Mouse (Mus musculus): ENCODE measurements around the gene Wnt8b. TPM values are rescaled to one million over a fixed set of nuclear protein-coding genes. Genes with fewer than 3 reads are reported as not detected.

Wnt8b gene
- polyA plus RNA-seq, 1 experiment from 2014 or later: 8.0 TPM

DNA sequence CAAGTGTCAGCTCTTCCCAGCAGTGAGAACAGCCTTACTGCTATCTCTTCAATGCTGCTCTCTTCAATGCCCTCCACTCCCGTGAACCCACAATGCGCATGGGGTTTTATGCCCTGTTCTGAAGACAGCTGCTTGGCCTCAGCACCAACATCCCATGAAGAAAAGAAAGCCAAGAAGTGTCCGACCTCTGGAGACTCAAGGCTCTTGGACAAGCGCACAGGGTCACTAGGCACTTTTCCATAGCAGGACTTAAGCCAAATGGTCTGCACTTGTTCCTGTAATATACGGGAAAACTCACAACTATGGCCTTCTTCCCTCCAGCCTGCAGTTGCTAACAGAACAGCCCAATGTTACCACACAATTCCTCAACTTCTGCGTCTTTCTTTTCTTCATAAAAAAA, 18.0 kb upstream of the Wnt8b start:
- Histone ChIP-seq H3K4me3 (replicated peaks) (no peak overlapping the region), H3K9me3 (no peaks in the 10 kb centered on the region), H3K4me1 (replicated peaks) (no peaks in the 10 kb centered on the region), H3K27ac (no peak overlapping the region), H3K36me3 (no peaks in the 10 kb centered on the region), H3K4me2 (replicated peaks) (no peak overlapping the region), H3K9ac (replicated peaks) (no peak overlapping the region), H3K27me3 (peaks cover 30% of the 10 kb centered on the region)
- ATAC-seq: no peak
- 87% methylated on average over 6 of the region's 6 CpGs for WGBS

DNA sequence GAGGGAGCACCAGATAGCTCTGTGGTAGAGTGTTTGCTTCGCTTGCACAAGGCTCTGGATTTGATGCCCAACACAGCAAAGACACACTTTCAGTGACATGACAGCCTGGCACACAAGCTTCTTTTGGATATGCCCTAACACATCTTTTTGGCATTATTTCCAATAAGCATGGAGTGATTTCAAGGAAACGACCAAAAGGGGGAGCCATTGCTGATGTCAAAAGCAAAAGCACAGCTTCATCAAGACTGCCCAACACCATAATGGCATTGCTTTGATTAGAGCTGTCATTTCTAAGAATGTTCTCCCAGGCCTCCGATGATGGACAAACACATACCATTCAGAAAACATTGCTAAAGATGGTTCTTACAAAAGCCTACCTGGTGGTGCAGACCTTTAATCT, 16.7 kb upstream of the Wnt8b start:
- Histone ChIP-seq H3K4me3 (replicated peaks) (no peak overlapping the region), H3K27ac (no peak overlapping the region), H3K9me3 (no peaks in the 10 kb centered on the region), H3K4me1 (replicated peaks) (no peaks in the 10 kb centered on the region), H3K9ac (replicated peaks) (no peak overlapping the region), H3K36me3 (no peaks in the 10 kb centered on the region), H3K4me2 (replicated peaks) (no peak overlapping the region), H3K27me3 (peaks cover 30% of the 10 kb centered on the region)
- no peak for ATAC-seq
- 48% methylated on average over 3 of the region's 3 CpGs for WGBS

DNA sequence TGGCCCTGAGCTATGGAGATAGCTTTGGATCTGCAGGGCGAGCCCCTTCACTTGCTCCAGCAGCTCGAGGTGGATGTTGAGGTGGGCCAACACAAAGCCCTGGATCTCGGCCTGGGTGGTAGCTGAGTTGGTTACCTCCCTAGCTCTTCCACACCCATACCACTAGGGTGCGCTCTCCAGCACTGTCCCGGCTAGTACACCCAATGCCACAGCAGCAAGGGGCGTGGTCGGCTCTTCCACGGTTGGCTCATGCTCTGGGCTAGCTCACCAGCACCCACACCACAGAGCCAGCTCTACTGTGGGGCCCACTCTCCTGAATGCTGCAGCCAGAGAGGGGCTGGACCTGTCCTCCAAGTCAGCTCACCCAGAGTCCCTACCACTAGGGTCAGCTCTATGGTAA, 6.0 kb upstream of the Wnt8b start:
- WGBS: 13% methylated on average over 8 of the region's 8 CpGs
- no peak overlapping the region for H3K4me3 ChIP-seq (replicated peaks)
- no peak overlapping the region for H3K4me2 ChIP-seq (replicated peaks)
- ATAC-seq: 0 out of 2 replicates have a peak, but pooled peaks have one; percentile 40
- no peak overlapping the region for H3K9ac ChIP-seq (replicated peaks)
- H3K9me3 ChIP-seq: no peaks in the 10 kb centered on the region
- H3K36me3 ChIP-seq: no peaks in the 10 kb centered on the region
- peaks cover 66% of the 10 kb centered on the region for H3K27me3 ChIP-seq
- no peak overlapping the region for H3K27ac ChIP-seq
- H3K4me1 ChIP-seq (replicated peaks): no peaks in the 10 kb centered on the region

DNA sequence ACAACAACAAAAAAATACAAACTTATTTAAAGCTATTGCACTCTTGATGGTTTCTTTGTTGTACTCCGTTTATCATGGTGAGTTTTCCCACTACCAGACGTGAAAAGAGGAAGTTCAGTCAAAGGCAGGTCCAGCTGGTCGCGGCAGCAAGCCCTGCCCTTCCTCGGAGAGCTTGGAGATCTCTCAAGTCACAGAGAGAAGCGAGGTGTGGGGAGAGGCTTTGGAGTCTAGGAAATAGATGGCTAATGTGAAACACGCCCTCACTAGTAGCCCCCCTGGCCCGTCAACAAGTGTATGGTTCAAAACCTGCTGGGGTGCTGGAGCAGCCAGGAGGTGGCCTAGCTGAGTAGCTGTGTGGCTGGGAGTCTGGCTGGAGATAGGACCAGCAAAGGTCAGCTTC, 3.2 kb downstream of the Wnt8b start:
- Histone ChIP-seq H3K27me3 (peaks cover 97% of the 10 kb centered on the region), H3K27ac (no peak overlapping the region), H3K36me3 (no peaks in the 10 kb centered on the region), H3K4me2 (replicated peaks) (0 out of 2 replicates have a peak overlapping the region, but pooled peaks have one; percentile 2), H3K4me1 (replicated peaks) (peaks cover 12% of the 10 kb centered on the region), H3K4me3 (replicated peaks) (no peak overlapping the region), H3K9ac (replicated peaks) (no peak overlapping the region), H3K9me3 (no peaks in the 10 kb centered on the region)
- ATAC-seq: peak; percentile 53; the same call in 1 of the 2 replicates
- 33% methylated on average over 8 of the region's 8 CpGs for WGBS

DNA sequence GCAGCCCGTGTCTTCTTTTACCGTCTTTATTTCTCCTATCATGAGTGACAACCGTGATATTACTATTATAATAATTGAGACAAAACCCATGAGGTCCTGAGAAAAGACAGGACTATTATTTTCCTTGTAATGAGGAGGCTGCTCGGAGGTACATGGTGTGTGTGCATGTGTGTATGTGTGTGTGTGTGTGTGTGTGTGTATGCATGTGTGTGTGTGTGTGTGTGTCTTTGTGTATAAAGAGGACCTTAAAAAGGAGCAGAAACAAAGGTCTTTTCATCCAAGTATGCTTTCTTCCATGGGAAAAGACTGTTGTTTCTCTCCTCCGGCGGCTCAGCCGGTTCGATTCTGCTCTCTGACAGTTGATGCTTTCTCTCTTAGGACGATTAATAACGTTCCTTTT, 3.7 kb downstream of the Wnt8b start:
- WGBS: 28% methylated on average over 10 of the region's 10 CpGs
- Histone ChIP-seq H3K9ac (replicated peaks) (no peak overlapping the region), H3K27me3 (peaks cover 97% of the 10 kb centered on the region), H3K9me3 (no peaks in the 10 kb centered on the region), H3K27ac (no peak overlapping the region), H3K4me1 (replicated peaks) (peaks cover 12% of the 10 kb centered on the region), H3K36me3 (no peaks in the 10 kb centered on the region), H3K4me3 (replicated peaks) (no peak overlapping the region), H3K4me2 (replicated peaks) (no peak overlapping the region)
- ATAC-seq: no peak

DNA sequence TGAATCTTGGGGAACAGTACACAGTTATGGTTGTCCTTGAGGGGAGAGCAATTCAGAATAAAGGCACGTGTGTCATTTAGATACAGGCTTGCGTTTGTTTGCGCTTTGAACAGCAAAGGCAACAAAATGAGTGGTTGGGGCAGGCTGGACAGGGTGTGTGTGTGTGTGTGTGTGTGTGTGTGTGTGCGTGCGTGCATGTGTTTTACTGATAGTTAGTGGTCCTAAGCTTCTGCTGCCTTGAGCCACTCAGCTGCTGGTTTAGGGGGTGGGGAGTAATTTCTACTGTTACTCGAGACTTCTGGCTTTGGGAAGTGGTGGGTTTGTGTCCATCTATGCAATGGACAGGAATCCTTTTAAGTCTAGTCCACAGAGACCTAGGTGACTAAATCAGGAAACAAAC, 5.7 kb downstream of the Wnt8b start:
- 61% methylated on average over 6 of the region's 6 CpGs for WGBS
- Histone ChIP-seq H3K9me3 (no peaks in the 10 kb centered on the region), H3K4me1 (replicated peaks) (peaks cover 4% of the 10 kb centered on the region; the same call in 1 of the 2 replicates), H3K4me3 (replicated peaks) (no peak overlapping the region), H3K27me3 (peaks cover 97% of the 10 kb centered on the region), H3K4me2 (replicated peaks) (no peak overlapping the region), H3K27ac (no peak overlapping the region), H3K9ac (replicated peaks) (no peak overlapping the region; the same call in 1 of the 2 replicates), H3K36me3 (no peaks in the 10 kb centered on the region)
- ATAC-seq: no peak

DNA sequence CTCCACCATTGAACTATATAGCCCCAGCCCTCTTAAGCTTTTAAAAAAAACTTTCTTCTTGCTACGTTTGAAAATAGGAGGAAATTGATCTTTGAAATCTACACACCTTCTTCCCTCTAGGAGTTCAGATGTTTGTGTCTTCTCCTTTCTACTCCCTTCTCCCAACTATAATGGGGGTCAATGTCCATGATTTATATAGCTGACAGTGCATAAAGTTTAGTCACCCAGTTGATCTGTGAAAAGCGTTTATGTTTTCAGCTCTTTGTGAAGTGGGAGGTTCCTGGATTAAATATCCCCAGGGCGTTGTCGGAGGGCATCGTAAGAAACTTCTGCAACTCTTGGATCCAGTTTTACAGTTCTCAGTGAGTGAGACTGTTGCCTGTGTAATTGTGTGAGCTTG, 7.0 kb downstream of the Wnt8b start:
- WGBS: 45% methylated on average over 5 of the region's 5 CpGs
- no peak for ATAC-seq
- Histone ChIP-seq H3K4me3 (replicated peaks) (no peak overlapping the region), H3K4me2 (replicated peaks) (no peak overlapping the region), H3K4me1 (replicated peaks) (peaks cover 4% of the 10 kb centered on the region; the same call in 1 of the 2 replicates), H3K36me3 (no peaks in the 10 kb centered on the region), H3K27me3 (peaks cover 97% of the 10 kb centered on the region), H3K9ac (replicated peaks) (no peak overlapping the region), H3K9me3 (no peaks in the 10 kb centered on the region), H3K27ac (no peak overlapping the region)

DNA sequence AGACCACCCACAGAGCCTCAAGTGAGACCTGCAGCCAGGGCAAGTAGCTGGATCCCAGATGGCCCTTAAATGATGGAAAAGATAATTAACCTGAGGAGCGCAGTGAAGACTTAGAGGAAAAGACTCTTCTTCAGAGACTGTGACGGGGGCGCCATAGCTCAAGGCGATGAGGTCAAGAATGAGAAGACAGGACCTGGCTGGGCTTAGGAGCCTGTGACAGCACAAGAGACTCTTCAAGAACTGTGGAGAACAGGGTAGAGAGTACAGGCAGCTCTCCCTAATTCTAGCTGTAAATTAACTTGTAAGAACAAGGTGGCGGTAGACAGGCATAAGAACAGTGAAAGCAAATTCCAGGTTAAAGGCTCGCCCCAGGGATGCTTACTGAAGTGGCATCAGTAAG, 8.7 kb downstream of the Wnt8b start:
- H3K9ac ChIP-seq (replicated peaks): no peak overlapping the region
- H3K4me1 ChIP-seq (replicated peaks): no peaks in the 10 kb centered on the region
- H3K27ac ChIP-seq: no peak overlapping the region
- 82% methylated on average over 6 of the region's 6 CpGs for WGBS
- no peak overlapping the region for H3K4me3 ChIP-seq (replicated peaks)
- no peak for ATAC-seq
- H3K4me2 ChIP-seq (replicated peaks): no peak overlapping the region
- H3K9me3 ChIP-seq: no peaks in the 10 kb centered on the region
- H3K27me3 ChIP-seq: peaks cover 96% of the 10 kb centered on the region
- H3K36me3 ChIP-seq: no peaks in the 10 kb centered on the region

DNA sequence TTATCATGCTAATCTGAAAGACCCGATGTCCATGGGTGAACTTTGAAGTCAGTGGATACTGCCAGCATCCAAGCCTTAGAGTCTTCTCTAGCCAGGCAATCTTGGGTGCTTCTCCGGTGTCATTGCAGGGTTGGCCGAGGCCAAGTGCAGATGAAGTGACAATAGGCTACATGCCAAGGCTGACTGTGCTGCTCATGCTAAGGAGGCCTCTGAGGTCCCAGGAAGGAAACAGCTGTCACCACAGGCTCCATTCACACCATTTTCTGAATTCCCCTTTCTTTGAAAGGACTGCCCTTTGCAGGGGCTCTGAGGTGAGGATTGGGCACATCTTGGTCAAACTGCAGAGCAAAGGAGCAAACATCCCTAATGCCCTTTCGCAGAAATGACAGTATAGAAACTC, 9.5 kb downstream of the Wnt8b start:
- no peak overlapping the region for H3K4me2 ChIP-seq (replicated peaks)
- WGBS: 83% methylated on average over 4 of the region's 4 CpGs
- no peak overlapping the region for H3K9ac ChIP-seq (replicated peaks)
- H3K27me3 ChIP-seq: peaks cover 96% of the 10 kb centered on the region
- H3K27ac ChIP-seq: no peak overlapping the region
- no peak for ATAC-seq
- no peaks in the 10 kb centered on the region for H3K36me3 ChIP-seq
- H3K9me3 ChIP-seq: no peaks in the 10 kb centered on the region
- H3K4me1 ChIP-seq (replicated peaks): no peaks in the 10 kb centered on the region
- H3K4me3 ChIP-seq (replicated peaks): no peak overlapping the region

DNA sequence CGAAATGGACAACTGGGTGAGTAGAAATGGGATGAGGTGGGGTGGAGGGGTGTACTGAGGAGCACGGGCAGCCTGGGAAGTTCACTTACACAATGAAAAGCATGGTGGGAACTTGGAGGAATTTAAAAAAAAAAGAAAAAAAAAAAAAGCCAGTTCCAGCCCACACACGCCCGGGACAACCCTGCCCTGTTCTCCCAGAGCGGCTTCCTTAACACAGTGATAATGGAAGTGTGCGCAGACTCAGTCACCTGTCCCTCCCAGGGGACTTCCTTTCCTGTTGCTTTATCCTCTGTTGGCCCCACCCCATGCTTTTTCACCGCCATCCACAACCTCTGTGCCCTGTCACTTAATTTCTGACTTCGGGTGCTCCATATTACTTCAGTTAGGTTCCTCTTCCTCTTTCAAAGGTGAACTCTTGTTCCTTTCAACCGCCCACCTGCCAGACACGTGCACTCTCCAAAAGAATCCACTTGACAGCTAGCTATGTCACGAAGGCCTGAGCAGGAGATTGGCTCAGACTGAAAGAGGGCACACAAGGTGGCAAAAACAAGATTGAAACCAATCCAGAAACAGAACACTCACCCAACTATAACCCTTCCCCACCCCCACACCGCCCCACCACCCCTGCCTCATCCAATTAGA, 17.4 kb downstream of the Wnt8b start:
- H3K4me3 ChIP-seq (replicated peaks): peak overlapping the region; percentile 49
- no peak overlapping the region for H3K27ac ChIP-seq
- H3K4me2 ChIP-seq (replicated peaks): peak overlapping the region; percentile 83
- H3K27me3 ChIP-seq: peaks cover 98% of the 10 kb centered on the region
- H3K36me3 ChIP-seq: no peaks in the 10 kb centered on the region
- H3K9me3 ChIP-seq: no peaks in the 10 kb centered on the region
- ATAC-seq: no peak
- H3K4me1 ChIP-seq (replicated peaks): peaks cover 56% of the 10 kb centered on the region
- 5% methylated on average over 12 of the region's 12 CpGs for WGBS
- H3K9ac ChIP-seq (replicated peaks): no peak overlapping the region

DNA sequence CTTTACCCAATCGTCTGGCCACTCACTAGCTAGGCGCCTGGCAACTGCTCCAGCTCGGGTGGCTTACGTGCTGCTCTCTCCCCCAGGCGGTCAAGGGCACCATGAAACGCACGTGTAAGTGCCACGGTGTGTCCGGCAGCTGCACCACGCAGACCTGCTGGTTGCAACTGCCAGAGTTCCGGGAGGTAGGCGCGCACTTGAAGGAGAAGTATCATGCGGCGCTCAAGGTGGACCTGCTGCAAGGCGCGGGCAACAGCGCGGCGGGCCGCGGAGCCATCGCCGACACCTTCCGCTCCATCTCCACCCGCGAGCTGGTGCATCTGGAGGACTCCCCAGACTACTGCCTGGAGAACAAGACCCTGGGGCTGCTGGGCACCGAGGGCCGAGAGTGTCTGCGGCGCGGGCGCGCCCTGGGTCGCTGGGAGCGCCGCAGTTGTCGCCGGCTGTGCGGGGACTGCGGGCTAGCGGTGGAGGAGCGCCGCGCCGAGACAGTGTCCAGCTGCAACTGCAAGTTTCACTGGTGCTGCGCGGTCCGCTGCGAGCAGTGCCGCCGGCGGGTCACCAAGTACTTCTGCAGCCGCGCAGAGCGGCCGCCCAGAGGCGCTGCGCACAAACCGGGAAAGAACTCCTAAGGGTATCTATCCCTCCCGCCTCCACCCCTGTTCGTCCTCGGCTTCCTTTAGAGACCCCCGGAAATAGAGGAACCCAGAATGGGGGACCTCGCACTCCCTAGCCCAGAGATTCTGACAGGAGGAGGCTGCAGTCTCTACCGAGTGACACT, 18.4 kb downstream of the Wnt8b start:
- H3K9me3 ChIP-seq: no peaks in the 10 kb centered on the region
- ATAC-seq: no peak
- H3K27me3 ChIP-seq: peaks cover 99% of the 10 kb centered on the region
- H3K4me1 ChIP-seq (replicated peaks): peaks cover 61% of the 10 kb centered on the region
- WGBS: under 1% methylated on average over 66 of the region's 66 CpGs
- H3K27ac ChIP-seq: no peak overlapping the region
- peak overlapping the region; percentile 83 for H3K4me2 ChIP-seq (replicated peaks)
- H3K4me3 ChIP-seq (replicated peaks): peak overlapping the region; percentile 49
- peak overlapping the region; percentile 67 for H3K9ac ChIP-seq (replicated peaks)
- H3K36me3 ChIP-seq: no peaks in the 10 kb centered on the region

DNA sequence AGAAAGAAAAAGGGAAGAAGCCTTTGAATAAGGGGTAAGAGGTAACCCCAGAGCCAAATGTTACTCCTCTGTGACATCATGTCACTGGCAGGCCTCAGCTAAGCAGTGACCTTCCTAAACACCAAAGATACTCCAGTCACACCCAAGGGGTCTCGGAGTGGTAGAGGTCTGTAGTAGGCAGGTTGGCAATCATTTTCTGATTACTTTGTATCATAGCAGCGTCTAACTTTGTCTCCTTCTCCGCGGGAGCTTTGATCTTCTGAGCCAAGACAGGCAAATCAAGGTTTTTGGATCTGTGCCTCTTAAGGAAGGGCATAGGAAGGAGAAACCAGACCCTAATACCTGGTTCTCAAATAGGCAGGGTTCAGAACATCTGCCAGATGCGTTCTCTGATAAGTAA, 19.3 kb downstream of the Wnt8b start:
- Histone ChIP-seq H3K9me3 (no peaks in the 10 kb centered on the region), H3K4me1 (replicated peaks) (peaks cover 71% of the 10 kb centered on the region), H3K27me3 (peaks cover 99% of the 10 kb centered on the region), H3K27ac (no peak overlapping the region), H3K4me2 (replicated peaks) (peak overlapping the region; percentile 83), H3K4me3 (replicated peaks) (peak overlapping the region; percentile 49; the same call in 1 of the 2 replicates), H3K36me3 (no peaks in the 10 kb centered on the region), H3K9ac (replicated peaks) (no peak overlapping the region)
- WGBS: 14% methylated on average over 5 of the region's 5 CpGs
- ATAC-seq: no peak
